Mouse (Mus musculus) retina, postnatal 7 days (tissue): ENCODE data around the gene Gstt1.
A peak's percentile ranks its signal among the peaks of the same experiment; 100 is the strongest.
"Not testable (repeated sequence)": the region's sequence is repeated elsewhere in the genome, so short reads cannot be mapped to it uniquely, and the experiment has no call there.

Experiments used
- DNase-seq: peaks from one replicate; pipeline ENCODE4 v3.0.0-alpha.2; 2012; ENCODE audit warnings: low read depth, low spot score

Gene Gstt1

DNA sequence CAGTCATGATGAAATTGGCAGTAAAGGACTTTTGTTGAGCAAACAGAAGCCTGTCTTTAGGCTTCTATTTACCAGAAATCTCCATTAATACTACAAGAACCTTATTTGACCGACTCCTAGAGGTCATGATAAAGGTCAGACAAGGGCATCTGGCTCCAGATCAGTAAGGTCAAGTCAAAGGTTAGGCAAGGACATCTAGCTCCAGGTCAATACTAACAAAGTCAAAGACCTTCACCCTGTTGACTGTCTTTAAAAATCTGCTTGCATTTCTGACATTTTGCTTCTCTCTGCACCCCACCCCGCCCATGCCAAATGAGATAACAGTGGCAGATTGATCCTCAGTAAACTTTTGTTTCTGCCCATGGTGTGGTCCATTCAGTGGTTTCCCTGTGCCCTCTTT lies 5.8 kb upstream of the Gstt1 start:
- no peak for DNase-seq

DNA sequence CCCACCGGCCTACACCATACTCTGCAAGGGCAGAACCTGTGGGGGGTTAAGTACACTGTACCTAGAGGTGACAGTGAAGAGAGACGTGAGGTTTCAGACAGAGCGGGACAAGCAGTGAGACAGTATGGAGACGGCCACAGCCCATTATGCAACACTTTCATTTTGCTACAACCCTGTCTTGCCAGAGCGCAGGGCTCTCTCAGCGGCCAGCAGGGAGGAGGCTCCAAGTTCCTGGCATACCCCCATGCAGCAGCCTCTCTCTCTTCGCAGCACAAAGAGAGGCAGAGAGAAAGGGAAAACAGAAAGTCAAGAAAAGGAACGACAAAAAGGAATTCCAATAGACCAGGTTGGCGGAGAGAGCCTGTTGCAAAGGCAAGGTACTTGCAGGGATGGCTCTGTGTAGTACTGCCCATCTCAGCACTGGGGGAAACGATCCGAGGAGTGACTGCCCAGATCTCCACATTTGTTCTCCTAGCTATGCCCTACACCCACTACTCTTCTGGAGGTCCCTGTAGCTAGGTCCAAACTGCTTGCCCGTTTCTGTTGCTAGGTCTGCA lies 687 bp downstream of the Gstt1 start:
- DNase-seq, result no peak

DNA sequence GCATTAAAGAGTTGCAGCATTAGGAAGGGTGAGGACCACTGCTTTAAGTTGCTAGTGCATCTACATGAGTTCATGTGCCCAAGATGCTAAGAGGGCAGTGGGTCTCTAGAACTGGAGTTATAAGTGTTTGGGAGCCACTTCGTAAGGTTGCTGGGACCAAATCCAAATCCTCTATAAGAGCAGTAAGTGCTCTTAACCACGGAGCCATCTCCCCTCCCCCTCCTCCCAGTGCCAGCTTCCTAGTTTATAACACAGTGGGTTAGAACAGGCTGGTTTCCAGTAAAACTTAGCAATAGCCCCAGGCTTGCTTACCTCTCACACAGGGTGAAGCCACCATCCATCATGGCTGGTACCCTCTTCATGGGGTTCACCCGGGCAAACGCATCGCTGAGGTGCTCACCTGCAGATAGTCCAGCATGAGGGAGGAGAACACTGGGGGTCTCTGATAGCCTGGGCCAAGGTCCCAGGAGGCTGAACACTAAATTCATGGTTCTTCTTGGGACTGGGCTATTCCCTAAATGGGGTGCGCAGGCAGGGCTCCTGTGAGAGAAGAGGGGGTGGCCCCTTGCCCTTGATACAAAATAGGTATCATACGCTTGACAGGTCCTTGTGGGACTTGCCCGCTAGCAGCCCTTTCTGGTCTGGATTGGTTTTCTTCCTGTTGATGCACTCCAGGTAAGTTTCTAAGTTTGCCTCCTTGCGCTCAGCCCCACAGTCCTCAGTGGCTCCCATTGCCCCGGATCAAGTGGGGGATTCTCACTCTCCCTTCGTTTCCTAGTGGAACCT lies 1.5 kb downstream of the Gstt1 start:
- no peak for DNase-seq

DNA sequence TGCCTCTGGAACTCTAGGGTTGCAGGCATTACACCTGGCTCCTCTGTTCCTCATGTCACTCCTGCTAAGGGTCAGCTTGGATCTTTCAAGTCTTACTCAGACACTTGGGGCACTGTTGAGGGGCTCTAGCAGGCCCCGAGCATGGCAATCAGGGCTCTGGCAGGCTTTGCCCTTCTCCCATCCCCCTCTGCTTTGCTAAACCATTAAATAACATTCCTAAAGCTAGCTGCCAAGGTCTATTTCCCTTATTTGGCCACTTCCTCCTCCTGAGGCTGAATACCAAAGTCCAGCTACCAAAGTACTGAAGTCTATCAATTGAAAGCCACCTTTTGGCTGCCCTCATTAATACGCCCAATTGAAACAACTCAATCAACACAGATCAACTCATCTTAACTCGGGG lies 3.5 kb downstream of the Gstt1 start:
- no peak for DNase-seq

DNA sequence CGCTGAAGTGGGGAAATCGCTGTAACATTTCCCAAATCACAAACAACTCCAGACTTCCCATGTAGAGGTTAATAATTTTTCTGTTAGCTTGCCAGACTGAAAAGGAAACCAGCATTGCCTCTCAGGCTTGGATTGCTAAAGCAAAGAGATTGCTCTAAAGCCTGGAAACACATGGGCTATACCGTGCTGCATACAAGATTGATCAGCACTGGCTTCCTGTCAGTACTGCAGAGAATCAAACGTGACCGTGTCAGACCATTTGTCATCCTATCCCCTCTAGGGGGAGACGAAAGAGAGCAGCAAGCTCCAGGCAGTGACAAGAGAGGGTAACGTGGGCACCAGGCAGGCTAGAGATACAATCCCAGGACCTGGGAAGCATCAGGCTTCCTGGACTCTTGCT lies 7.6 kb downstream of the Gstt1 start:
- DNase-seq, result no peak

DNA sequence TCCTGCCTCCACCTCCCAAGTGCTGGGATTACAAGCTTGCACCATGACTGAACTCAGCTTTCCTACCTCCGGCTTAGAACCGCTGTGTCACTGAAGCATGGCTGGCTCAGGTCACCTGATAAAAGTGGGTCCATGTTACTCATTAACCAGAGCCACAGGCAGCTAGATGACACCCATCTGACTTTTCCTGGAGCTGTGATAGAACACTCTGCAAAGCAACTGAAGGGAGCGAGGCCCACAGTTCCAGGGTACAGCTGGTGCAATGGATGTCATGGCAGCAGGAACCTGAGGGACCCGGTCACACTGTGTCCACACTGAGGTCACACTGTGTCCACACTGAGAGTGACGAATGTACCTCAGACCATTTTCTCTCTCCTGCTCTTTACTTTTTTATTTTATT lies 8.5 kb downstream of the Gstt1 start:
- DNase-seq, result no peak

DNA sequence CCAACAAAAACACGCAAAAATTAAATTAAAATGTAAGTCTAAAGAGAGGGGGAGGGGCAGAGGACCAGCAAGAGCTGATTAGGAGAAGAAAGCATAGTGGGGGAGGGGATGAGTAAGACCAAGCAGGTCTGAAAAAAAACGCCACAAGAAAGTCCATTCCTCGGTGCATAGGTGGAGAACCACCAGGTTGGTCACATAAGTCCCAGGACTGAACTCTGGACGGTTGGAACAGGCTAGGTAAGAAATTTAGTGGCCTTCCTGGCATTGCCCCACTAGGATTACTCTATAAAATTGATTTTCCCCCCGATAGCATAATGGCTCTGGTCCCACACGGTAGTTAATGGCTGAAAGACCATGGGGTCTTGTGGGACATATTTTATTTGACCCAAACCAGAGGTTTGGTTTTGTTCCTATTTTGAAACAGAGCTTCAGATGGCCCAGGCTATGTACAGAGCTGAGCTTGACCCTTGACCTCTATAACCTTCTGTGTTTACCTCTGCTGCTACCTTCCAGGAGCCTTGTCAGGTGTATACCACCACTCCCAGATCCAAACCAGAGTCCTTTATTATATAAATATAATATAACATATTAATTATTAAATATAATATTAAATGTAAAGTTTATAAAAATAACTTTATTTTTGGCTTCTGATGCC lies 9.2 kb downstream of the Gstt1 start:
- DNase-seq, result no peak

DNA sequence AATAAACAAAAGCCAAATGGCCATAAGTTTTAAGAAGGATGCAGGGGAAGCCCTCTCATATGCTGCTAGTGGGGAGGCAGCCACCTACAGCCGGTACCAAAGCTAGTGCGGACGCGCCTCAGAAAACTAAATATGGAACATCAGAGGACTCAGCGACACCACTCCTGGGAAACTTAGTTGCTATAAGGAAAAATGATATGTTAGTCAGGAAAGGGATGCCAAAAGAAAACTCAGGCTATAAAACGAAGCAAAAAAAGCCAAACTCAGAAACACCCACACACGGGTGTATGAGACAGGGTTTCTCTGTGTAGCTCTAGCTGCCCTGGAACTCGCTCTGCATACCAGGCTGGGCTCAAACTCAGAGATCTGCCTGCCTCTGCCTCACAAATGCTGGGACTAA lies 10.1 kb downstream of the Gstt1 start:
- no peak for DNase-seq

DNA sequence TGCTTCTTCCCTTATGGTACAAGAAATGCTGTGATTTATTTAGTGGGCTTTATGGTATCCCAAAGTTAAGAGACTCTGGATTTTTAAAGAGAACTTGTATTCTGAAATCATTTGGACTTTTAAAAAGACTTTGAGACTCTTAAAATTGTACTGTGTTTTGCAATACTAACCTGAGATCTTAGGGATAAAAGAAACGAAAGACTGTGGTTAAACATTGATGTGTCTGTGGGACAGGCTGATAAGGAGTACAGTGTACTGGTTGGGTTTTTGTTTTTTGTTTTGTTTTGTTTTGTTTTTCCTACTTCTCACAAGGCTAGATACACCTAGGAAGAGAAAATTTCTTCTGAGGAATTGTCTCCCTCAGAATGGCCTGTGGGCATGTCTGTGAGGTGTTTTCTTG lies 12.9 kb downstream of the Gstt1 start:
- no peak for DNase-seq

DNA sequence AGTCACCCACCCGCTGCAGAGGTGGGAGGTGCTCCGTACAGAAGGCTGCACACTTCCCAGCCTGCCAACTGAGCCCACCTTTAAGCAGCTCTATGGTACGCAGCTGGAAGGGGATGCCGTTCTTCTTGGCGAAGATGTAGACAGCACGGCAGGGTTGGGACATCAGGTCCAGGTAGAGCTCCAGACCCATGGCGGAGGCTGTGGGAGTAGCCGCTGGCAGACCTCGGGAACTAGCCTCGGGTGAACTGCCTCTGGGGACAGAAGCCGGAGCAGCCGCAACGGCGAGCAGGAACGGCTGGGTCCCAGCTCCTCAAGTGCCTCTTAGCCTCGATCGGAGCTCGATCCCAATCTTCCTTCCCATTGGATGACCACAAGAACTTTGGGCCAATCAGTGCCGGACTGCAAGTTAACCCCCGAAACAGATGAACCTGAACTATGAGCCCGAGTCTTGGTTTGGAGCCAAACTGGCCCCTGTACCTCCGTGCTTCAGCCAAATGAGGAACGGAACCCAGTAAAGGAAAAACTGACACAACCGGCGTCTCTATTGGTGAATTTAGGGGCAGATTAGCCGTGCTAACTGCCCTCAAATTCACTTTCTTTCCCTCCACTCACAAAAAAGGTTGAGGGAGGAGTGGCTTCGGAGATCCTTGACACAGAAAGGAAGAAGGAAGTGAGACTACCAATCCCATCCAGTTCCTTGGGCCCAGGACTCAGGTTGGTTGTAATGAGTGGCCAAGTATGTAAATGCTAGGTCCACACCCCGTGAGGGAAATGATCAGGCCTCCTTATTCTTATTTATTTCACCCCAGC lies 17.4 kb downstream of the Gstt1 start, which contains the start of the genes Gm20441 and Gstt3:
Gene Gm20441 (minus strand): TSS at position 186 of the 810 bp plus-strand sequence.
Gene Gstt3 (minus strand): TSS at position 646 of the 810 bp plus-strand sequence.
- no peak for DNase-seq

DNA sequence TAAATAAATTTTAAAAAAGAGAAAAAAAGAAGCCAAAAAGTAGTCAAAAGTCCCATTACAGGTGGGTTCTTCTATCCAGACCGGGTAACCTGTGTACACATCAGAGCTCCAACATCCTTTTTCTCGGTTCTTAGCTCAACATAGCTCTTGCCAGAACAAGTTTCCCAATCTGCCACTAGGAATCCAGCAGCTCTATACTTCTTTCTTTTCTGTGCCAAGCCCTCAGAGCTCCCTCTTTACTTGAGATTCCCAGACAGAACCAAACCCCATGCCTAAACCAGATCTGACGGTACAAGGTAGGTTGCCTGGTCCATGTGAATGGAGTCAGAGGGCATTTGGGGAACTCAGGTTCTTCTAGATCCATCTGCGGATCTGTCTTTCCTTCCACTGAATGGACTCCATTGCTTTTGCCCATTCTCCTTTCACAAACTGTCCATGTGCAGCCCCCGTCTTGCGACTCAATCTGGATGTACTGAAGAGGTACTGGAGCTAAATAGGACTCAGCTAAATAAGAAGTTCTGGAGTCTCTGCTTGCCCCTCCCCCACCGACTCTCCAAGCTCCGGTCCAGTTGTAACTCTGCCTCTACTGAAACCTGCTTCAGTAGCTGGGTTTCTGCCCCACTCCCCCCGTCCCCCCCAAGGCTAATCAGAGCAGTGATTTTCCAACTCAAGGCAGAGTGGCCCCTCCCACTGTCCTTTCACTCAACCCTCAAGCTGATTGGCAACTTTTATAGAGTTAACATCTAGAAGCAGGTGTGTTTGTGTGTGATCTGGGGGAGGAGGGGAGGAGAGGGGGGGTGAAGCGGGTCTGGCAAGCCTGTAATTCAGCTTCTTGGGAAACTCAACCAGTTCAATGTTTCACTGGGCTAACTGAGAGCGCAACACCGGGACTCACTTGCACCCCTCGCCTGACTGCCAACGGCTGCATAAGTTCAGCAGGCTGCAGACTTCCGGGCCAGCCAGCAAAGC lies 18.9 kb downstream of the Gstt1 start:
- no peak for DNase-seq

DNA sequence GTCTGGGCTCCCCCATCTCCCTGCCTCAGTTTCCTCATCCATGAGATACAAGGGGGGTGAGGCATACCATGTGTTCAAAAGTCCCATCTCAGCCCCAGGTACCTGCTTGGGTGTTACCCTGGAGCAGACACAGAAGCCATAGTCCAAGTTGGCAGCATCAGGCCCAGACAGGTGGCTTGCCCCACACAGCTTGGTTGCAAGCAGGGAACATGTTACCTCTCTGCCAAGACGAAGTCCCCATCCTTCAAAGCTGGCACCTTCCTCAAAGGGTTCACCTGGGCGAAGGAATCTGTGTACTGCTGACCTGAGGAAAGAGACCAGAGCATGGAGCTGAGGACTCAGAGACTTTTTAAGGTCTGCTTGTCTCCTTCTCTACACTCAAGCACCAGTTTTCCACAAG lies 20.5 kb downstream of the Gstt1 start:
- no peak for DNase-seq

DNA sequence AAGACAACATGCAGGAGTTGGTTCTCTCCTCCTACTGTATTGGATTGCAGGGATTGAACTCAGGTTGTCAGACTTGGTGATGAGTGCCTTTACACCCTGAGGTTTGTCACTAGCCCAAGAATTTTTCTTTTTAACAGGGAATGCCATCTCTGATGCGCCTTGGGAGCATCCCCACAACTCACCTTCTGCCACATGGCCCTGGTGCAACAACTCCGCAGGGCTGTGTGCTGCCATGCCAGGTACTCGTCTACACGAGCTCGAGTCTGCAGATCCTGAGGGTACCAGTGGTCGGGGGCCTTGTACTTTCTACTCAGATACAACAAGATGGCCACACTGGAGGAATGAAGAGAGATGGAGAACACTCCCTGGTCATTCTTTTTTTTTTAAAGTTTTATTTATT lies 21.8 kb downstream of the Gstt1 start:
- no peak for DNase-seq

DNA sequence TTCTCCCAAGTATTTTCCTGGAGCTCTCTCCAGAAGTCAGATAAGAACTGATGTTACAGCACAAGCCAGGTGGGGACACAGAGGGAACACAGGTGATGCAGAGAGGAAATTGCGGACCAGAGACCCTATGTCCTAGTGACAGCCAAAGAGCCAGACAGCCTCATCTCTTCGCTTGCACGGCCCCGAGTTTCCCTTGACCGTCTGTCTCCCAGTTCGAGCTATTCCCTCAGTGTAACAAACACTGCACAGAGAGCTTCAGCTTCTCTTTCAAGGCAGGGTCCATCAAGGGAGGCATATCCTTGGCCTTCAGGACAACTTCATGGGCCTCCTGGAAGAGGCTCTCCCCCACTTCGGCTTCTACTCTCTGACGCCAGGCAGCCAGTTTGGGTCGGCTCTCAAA lies 23.8 kb downstream of the Gstt1 start:
- no peak for DNase-seq

DNA sequence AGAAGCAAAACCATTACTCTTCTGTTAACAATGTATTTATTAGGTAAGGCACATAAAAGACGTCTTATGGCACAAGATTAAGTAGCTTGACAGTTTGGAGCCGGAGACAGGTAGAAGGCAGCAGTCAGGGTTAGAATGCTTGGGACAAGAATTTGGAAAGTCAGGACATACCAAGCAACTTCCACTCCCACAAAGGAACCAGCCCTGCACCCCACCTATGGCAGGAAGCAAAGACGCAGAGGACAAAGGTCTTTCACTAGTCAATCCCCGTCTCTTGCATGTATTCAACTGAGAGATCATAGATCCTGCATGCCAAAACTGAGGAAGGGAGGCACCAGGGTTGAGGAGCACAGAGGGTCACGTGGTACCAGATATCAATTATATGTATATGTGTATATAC lies 24.3 kb downstream of the Gstt1 start:
- no peak for DNase-seq

DNA sequence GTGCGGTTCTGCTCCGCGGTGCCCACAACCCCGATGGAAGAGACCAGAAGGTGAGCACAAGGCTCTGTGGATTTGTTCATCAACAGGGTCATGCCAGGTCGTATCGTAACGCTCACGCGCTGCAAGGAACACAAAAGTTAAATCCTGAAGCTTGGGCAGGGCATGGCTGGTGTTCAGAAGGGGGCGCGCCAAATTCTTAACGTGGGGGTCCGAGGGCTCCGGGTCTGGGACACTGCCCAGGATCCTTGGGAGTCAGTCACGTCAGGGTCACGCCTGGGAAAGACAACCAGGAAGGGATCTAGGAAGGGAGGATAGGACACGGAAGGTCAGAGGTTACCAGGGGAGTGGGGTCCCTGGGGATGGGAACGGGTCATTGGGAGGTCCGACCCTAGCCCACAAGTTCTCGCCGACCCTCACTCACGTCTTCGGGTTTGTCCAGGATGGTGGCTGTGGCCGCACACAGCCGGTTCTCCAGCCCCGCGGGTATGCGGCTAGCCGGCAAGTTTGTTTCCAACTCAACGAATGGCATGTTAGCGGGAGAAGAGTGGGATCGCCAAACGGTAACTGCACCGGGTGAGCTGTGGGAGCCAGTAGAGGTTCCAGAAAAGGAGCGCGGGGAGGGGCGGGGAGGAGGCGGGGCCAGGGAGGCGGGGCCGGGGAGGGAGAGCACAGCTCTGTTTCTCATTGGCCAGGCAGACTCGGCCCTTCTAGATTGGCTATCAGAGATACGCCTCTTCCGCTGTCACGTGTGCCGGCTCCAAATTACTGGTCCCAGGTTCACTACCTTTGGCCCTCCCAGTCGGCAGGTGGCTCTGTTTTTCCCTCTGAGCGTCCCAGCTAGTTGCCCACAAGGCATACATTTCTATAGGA lies 25.4 kb downstream of the Gstt1 start, which contains the start of gene Ddt:
Gene Ddt (minus strand): TSS at position 620 of the 870 bp plus-strand sequence.
- DNase-seq, result peak; percentile 83

DNA sequence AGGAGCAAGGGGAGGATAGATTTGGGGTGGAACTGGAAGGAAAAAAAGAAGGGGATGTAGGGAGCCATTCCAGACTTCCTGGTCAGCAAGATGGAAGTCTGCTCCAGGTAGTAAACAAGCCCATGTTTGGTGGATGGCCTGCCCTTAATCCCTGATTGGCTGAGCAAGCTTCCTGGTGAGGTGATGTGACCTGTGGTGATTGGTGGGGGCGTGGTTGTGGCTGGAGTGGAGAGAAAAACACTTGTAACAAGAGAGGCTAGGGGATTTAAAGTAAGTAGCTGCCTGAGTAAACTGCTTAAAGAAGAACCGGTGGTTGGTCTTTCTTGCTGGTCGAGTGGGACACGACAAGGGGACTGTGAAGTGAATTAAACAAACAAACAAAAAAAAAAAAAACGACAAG lies 30.6 kb downstream of the Gstt1 start:
- DNase-seq, result not testable (repeated sequence)

DNA sequence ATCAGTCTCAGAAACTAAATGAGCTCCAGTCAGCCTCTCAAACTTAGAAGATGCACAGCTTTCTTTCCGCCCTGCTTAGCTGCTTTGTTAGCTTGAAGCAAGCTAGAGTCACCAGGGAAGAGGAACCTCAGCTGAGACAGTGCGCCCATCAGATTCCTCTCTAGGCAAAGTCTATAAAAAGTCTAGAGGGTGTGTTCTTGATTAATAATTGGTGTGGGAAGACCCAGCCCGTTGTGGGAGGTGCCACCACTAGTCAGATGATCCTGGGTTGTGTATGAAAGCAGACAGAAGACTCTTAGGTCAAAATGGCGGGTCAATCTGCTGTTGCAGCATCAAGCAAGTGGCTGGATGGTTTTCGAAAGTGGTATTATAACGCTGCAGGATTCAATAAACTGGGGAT lies 31.5 kb downstream of the Gstt1 start:
- DNase-seq, result no peak

DNA sequence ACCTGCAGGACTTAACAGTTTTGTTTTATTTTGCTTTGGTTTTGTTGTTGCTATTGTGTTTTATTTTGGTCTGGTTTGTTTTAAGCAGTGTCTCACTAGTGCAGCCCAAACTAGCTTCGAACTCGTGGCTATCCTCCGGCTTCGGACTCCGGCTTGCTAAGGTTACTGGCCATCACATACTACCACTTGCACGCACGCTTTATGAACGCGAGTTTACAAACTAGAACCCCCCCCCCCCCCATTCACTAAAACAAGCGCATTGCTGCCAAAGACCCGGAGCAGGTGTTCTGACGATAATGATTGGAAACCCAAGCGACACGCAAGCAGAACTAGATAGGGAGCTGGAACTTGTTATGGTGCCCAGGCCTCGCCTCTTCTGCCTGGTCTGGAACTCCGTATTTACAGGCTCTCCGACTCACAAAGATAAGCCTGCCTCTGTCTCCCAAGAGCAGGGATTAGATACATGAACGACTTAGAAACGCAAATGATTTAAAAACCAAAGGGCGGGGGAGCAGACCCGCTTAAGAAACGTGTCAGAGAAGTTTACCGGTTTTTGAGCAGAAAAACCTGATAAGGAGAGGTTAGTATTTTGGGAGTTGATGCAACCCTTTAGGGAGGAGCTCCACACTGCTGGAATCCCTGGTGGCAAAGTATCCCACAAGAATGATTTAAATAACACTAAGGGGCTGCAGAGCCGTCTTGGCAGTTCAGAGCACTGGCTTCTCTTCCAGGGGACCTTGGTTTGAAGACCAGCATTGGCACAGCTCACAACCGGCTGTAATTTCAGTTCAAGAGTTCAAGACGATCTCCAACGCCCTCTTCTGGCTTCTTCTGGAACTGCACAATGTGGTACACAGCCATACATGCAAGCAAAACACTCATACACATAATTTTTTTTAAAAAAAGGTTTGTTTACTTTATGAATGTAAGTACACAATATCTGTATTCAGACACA lies 33.6 kb downstream of the Gstt1 start:
- DNase-seq, result peak; percentile 66
